Mouse (Mus musculus): ENCODE results near the gene Ppp1r16b. TPM values are rescaled to one million over a fixed set of nuclear protein-coding genes. Genes with fewer than 3 reads are reported as not detected.
A peak's percentile ranks its signal among the peaks of the same experiment; 100 is the strongest.

Gene Ppp1r16b
- polyA plus RNA-seq, 1 experiment from 2014 or later, result 4.1 TPM

DNA sequence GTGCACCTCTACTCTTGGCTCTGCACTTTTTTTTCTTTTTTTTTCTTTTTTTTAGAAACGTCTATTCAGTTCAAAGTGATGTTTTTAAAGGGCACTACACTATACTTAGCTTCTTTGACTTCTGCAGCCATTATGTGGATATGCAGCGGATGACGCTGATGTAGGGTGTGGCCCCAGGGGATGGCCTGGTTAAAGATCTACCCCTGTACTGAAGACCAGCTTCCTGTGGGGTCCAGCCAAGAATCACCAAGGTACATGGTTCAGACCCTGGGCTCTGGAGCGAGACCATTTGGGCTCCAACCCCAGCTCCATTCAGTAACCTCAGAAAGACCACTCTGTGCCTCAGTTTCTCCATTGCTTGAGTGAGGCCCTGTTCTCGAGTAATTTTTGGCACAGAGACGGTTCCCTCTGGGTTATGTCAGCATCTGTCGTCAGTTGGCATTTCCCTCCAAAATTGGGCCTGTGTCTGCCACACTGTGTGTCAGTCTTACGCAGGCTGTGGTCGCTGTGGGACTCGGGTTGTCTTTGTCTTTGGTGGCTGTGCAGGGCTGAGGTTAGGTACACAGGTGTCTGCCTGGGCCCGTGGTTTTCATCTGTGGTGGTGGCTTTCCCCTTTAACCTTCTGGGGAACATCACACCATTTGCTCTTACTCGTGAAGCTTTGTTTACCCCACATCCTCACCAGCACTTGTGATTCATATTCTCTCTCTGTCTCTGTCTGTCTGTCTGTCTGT is 53.8 kb downstream of the Ppp1r16b start:
- Histone ChIP-seq H3K4me1 (replicated peaks) (peaks cover 14% of the 10 kb centered on the region; the same call in 1 of the 2 replicates), H3K9ac (no peak overlapping the region), H3K27ac (no peak overlapping the region), H3K4me3 (replicated peaks) (no peak overlapping the region), H3K27me3 (replicated peaks) (no peaks in the 10 kb centered on the region; the same call in 1 of the 2 replicates), H3K4me2 (replicated peaks) (no peak overlapping the region), H3K9me3 (no peaks in the 10 kb centered on the region), H3K36me3 (no peaks in the 10 kb centered on the region)
- WGBS, result 78% methylated on average over 12 of the region's 12 CpGs
- no peak for ATAC-seq

DNA sequence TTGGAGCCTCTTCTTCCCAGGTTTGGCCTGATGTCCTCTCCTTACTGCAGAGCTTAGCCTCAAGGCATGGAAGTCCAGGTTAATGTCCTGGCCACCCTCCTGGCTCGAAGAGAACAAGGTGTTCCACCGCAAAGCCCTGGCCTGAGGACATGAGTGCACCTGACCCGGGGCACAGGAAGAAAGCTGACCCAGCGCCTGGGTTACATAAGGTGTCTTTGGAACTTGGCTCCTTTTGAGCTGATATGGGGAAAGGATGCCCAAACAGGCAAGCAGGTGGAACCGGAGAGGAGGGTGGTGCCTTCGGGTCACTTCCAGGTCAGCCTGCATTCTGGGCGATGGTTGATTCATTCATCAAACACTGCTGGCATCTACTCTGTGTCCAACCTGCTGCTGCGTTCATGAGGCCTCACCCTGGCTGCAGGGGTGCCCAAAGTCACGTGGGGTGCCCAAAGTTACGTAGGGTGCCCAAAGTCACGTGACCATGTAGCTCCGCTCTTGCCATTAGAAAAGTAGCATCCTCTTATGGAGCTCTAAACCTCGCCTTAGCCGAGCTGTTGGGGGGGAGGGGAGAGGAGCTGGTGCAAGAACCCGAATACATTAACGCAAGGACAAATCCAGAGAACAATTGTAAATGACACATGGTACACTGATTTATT is 55.6 kb downstream of the Ppp1r16b start:
- no peak overlapping the region for H3K4me3 ChIP-seq (replicated peaks)
- peaks cover 14% of the 10 kb centered on the region; the same call in 1 of the 2 replicates for H3K4me1 ChIP-seq (replicated peaks)
- ATAC-seq, result no peak
- H3K27ac ChIP-seq, result no peak overlapping the region
- WGBS, result 71% methylated on average over 16 of the region's 16 CpGs
- no peaks in the 10 kb centered on the region for H3K36me3 ChIP-seq
- H3K9ac ChIP-seq, result no peak overlapping the region
- H3K27me3 ChIP-seq (replicated peaks), result no peaks in the 10 kb centered on the region; the same call in 1 of the 2 replicates
- no peaks in the 10 kb centered on the region for H3K9me3 ChIP-seq
- no peak overlapping the region for H3K4me2 ChIP-seq (replicated peaks)

- H3K4me3 ChIP-seq (replicated peaks), result no peak overlapping the region
- no peak overlapping the region for H3K27ac ChIP-seq
- H3K4me2 ChIP-seq (replicated peaks), result no peak overlapping the region
- H3K27me3 ChIP-seq (replicated peaks), result no peaks in the 10 kb centered on the region; the same call in 1 of the 2 replicates
- no peaks in the 10 kb centered on the region for H3K36me3 ChIP-seq
- no peaks in the 10 kb centered on the region for H3K9me3 ChIP-seq
- WGBS, result 56% methylated on average over 3 of the region's 3 CpGs
- no peak for ATAC-seq
- H3K4me1 ChIP-seq (replicated peaks), result peaks cover 9% of the 10 kb centered on the region; the same call in 1 of the 2 replicates
- no peak overlapping the region for H3K9ac ChIP-seq
These were observed 56.3 kb downstream of the Ppp1r16b start for GRCm38 (mm10) chr2:158721481-158721880.

GRCm38 (mm10) chr2:158722135-158722534 is 56.9 kb downstream of the Ppp1r16b start:
- Histone ChIP-seq H3K9ac (no peak overlapping the region), H3K27me3 (replicated peaks) (no peaks in the 10 kb centered on the region; the same call in 1 of the 2 replicates), H3K4me3 (replicated peaks) (no peak overlapping the region), H3K27ac (no peak overlapping the region), H3K4me1 (replicated peaks) (peaks cover 9% of the 10 kb centered on the region; the same call in 1 of the 2 replicates), H3K4me2 (replicated peaks) (no peak overlapping the region), H3K36me3 (no peaks in the 10 kb centered on the region), H3K9me3 (no peaks in the 10 kb centered on the region)
- WGBS, result 70% methylated on average over 4 of the region's 4 CpGs
- ATAC-seq, result no peak

GRCm38 (mm10) chr2:158722991-158723551 is 57.9 kb downstream of the Ppp1r16b start:
- H3K4me1 ChIP-seq (replicated peaks), result peaks cover 9% of the 10 kb centered on the region; the same call in 1 of the 2 replicates
- no peaks in the 10 kb centered on the region; the same call in 1 of the 2 replicates for H3K27me3 ChIP-seq (replicated peaks)
- H3K9me3 ChIP-seq, result no peaks in the 10 kb centered on the region
- peak overlapping the region; percentile 32; the same call in 1 of the 2 replicates for H3K27ac ChIP-seq
- ATAC-seq, result no peak
- WGBS, result 25% methylated on average over 6 of the region's 6 CpGs
- H3K4me2 ChIP-seq (replicated peaks), result no peak overlapping the region
- no peaks in the 10 kb centered on the region for H3K36me3 ChIP-seq
- no peak overlapping the region for H3K9ac ChIP-seq
- no peak overlapping the region for H3K4me3 ChIP-seq (replicated peaks)

GRCm38 (mm10) chr2:158723806-158724205 is 58.6 kb downstream of the Ppp1r16b start:
- ATAC-seq, result no peak
- Histone ChIP-seq H3K27me3 (replicated peaks) (no peaks in the 10 kb centered on the region; the same call in 1 of the 2 replicates), H3K9ac (no peak overlapping the region), H3K36me3 (no peaks in the 10 kb centered on the region), H3K27ac (no peak overlapping the region), H3K9me3 (no peaks in the 10 kb centered on the region), H3K4me2 (replicated peaks) (no peak overlapping the region), H3K4me1 (replicated peaks) (peaks cover 9% of the 10 kb centered on the region; the same call in 1 of the 2 replicates), H3K4me3 (replicated peaks) (no peak overlapping the region)
- whole genome bisulfite sequencing, result 27% methylated on average over 6 of the region's 6 CpGs

- no peak for ATAC-seq
- WGBS, result 69% methylated on average over 6 of the region's 6 CpGs
- H3K4me2 ChIP-seq (replicated peaks), result no peak overlapping the region
- no peaks in the 10 kb centered on the region; the same call in 1 of the 2 replicates for H3K27me3 ChIP-seq (replicated peaks)
- no peak overlapping the region for H3K27ac ChIP-seq
- no peak overlapping the region for H3K4me3 ChIP-seq (replicated peaks)
- H3K9me3 ChIP-seq, result no peaks in the 10 kb centered on the region
- H3K4me1 ChIP-seq (replicated peaks), result peaks cover 9% of the 10 kb centered on the region; the same call in 1 of the 2 replicates
- no peak overlapping the region for H3K9ac ChIP-seq
- H3K36me3 ChIP-seq, result no peaks in the 10 kb centered on the region
These were observed 61.1 kb downstream of the Ppp1r16b start for GRCm38 (mm10) chr2:158726252-158726651.

GRCm38 (mm10) chr2:158728061-158728815 is 63.0 kb downstream of the Ppp1r16b start:
- Histone ChIP-seq H3K4me2 (replicated peaks) (no peak overlapping the region), H3K4me1 (replicated peaks) (peaks cover 4% of the 10 kb centered on the region; the same call in 1 of the 2 replicates), H3K27ac (no peak overlapping the region), H3K27me3 (replicated peaks) (no peaks in the 10 kb centered on the region), H3K9ac (no peak overlapping the region), H3K9me3 (no peaks in the 10 kb centered on the region), H3K36me3 (no peaks in the 10 kb centered on the region), H3K4me3 (replicated peaks) (no peak overlapping the region)
- ATAC-seq, result no peak
- WGBS, result 33% methylated on average over 7 of the region's 7 CpGs

DNA sequence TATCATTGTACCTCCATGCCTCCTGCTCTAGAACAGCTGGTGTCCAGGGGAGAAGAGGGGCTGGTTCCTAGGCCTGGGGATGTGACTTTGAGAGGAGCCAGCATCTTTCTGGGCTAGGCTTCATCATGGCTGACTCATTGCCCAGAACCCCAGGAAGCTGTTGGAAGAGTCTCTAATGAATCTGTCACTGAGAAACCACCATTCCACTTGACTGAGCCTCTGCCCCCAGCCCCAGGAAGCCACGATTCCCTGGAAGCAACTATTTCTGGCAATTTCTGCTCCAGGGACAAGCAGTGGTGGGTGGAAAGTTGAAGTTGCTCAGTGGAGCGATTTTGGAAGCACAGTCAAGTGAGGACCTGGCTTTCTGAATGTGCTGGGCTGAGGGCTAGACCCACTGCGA is 65.7 kb downstream of the Ppp1r16b start:
- H3K4me3 ChIP-seq (replicated peaks), result no peak overlapping the region
- no peak for ATAC-seq
- 67% methylated on average over 3 of the region's 3 CpGs for WGBS
- H3K36me3 ChIP-seq, result no peaks in the 10 kb centered on the region
- no peaks in the 10 kb centered on the region for H3K27me3 ChIP-seq (replicated peaks)
- no peaks in the 10 kb centered on the region for H3K4me1 ChIP-seq (replicated peaks)
- no peak overlapping the region for H3K4me2 ChIP-seq (replicated peaks)
- H3K9ac ChIP-seq, result no peak overlapping the region
- H3K9me3 ChIP-seq, result no peaks in the 10 kb centered on the region
- no peak overlapping the region for H3K27ac ChIP-seq

DNA sequence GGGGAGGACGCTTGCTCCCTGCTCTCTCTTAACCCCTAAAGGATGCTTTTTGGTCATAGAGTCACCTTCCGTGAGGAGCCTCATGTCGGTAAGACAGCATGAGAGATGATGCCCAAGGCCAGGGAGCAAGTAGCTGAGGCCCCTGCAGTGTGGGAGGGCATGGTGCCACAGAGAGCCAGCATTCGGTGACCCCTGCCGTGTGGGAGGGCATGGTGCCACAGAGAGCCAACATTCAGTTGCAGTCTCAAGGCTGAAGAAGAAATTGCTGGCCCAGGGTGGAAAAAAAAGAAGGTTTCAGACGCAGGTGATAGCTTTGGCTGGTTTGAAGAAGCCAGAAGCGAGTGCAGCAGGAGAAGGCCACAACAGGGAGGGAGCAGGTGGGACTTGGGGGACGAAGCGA is 67.3 kb downstream of the Ppp1r16b start:
- Histone ChIP-seq H3K4me1 (replicated peaks) (no peaks in the 10 kb centered on the region), H3K4me2 (replicated peaks) (no peak overlapping the region), H3K27me3 (replicated peaks) (no peaks in the 10 kb centered on the region), H3K9me3 (no peaks in the 10 kb centered on the region), H3K36me3 (no peaks in the 10 kb centered on the region), H3K9ac (no peak overlapping the region), H3K4me3 (replicated peaks) (no peak overlapping the region), H3K27ac (no peak overlapping the region)
- no peak for ATAC-seq
- WGBS, result 81% methylated on average over 9 of the region's 9 CpGs

DNA sequence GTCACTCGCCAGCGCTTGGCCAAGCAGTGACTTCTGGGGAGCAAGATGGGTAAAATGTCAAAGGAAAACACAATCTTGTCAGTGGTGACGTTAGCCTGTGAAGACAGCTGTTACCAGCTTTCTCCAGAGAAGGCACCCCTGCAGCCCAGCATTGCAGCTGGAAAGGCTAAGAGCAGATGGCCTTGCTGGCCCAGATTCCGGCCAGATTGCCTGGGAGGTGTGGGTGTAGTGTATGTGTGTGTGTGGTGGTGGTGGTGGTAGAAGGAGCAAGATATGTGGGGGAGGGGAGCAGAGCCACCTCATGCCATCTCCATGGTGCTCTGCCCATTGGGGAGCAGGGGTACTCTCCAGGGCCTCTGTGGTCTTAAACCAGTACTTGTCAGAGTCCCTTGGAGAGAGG is 67.9 kb downstream of the Ppp1r16b start:
- no peak overlapping the region for H3K4me3 ChIP-seq (replicated peaks)
- no peak overlapping the region for H3K27ac ChIP-seq
- ATAC-seq, result no peak
- H3K36me3 ChIP-seq, result no peaks in the 10 kb centered on the region
- 75% methylated on average over 4 of the region's 4 CpGs for WGBS
- H3K9me3 ChIP-seq, result no peaks in the 10 kb centered on the region
- no peak overlapping the region for H3K9ac ChIP-seq
- no peaks in the 10 kb centered on the region for H3K4me1 ChIP-seq (replicated peaks)
- H3K4me2 ChIP-seq (replicated peaks), result no peak overlapping the region
- no peaks in the 10 kb centered on the region for H3K27me3 ChIP-seq (replicated peaks)

DNA sequence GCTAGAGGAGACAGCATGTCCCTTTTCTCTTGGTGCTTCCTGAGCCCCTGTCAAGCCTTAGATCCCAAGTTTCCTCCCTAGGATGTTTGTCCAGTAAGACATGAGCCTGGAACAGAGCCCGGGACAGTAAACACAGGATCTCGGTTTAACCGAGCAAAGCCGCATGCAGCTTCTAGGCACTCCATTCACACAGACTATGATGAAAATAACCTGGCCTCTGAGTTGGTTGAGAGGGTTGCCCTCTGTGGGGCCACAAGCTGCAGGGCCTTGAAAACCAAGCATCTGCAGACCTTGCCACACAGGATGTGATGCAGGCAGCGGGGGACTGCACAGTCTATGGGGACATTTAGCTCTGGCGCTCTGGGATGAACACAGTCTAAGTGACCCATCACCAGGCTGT is 68.7 kb downstream of the Ppp1r16b start:
- H3K4me3 ChIP-seq (replicated peaks), result no peak overlapping the region
- no peak overlapping the region for H3K27ac ChIP-seq
- no peaks in the 10 kb centered on the region for H3K27me3 ChIP-seq (replicated peaks)
- no peaks in the 10 kb centered on the region for H3K36me3 ChIP-seq
- no peak overlapping the region for H3K9ac ChIP-seq
- no peaks in the 10 kb centered on the region for H3K9me3 ChIP-seq
- H3K4me2 ChIP-seq (replicated peaks), result no peak overlapping the region
- H3K4me1 ChIP-seq (replicated peaks), result no peaks in the 10 kb centered on the region
- no peak for ATAC-seq
- 69% methylated on average over 6 of the region's 6 CpGs for WGBS
